In genomic region chr16:20677974-20678675, GRCm38 (mm10) we compare ENCODE assay signal across 8 mouse cellular contexts. TPM values are rescaled to one million over a fixed set of nuclear protein-coding genes. Genes with fewer than 3 reads are reported as not detected.
DNase-seq lines count a peak whose midpoint lies in the region; ATAC-seq and TF ChIP-seq lines count a peak whose summit lies in the region.
"Had no signal": no experiment of that assay in that cellular context is flagged by ENCODE, and none has a peak within 500 bp of the region (broad histone marks: within the 10 kb centered on the region; RNA-seq: fewer than 3 reads in every experiment).

No protein-coding gene starts in this region.

- no peak for TF ChIP-seq POLR2A in liver, adult 2 months (IDR thresholded peaks at IDR 0.05; ENCODE audit: extremely low read depth, insufficient read depth, low read length)

- peaks cover 93% of the 10 kb centered on the region for H3K36me3 ChIP-seq in erythroblast, embryonic 14.5 days (ENCODE audit: control insufficient read depth)
- H3K36me3 ChIP-seq in liver, adult 2 months (ENCODE audit: control insufficient read depth, insufficient read depth, low read length): peaks cover 70% of the 10 kb centered on the region
- peaks cover 78% of the 10 kb centered on the region for H3K36me3 ChIP-seq in intestine, postnatal 0 days (ENCODE audit: control insufficient read depth, insufficient read depth)

- H3K9ac ChIP-seq in liver, adult 2 months (ENCODE audit: low read depth, low read length): no peak overlapping the region
- no peak overlapping the region for H3K9ac ChIP-seq in intestine, postnatal 0 days (ENCODE audit: low read depth, low read length)
- H3K9ac ChIP-seq: neural tube, embryonic 13.5 days had no signal

- H3K4me1 ChIP-seq in erythroblast, embryonic 14.5 days (ENCODE audit: control insufficient read depth): peaks cover 63% of the 10 kb centered on the region
- peaks cover 16% of the 10 kb centered on the region for H3K4me1 ChIP-seq in liver, adult 2 months (ENCODE audit: control insufficient read depth, insufficient read depth, low read length)
- no peaks in the 10 kb centered on the region; the same call in 1 of the 2 replicates for H3K4me1 ChIP-seq in intestine, postnatal 0 days (replicated peaks; ENCODE audit: control insufficient read depth, insufficient read depth, low read length)

- H3K79me2 ChIP-seq in liver, adult 2 months (ENCODE audit: control insufficient read depth, insufficient read depth, low read length): peaks cover 20% of the 10 kb centered on the region

- intact Hi-C loops in heart, postnatal 14 days (cut with DNase I): no loop called here

- peak; percentile 55 for DNase-seq in MEL-GATA-1-ER (ENCODE audit: extremely low read depth, low read depth)
- DNase-seq in adrenal gland, adult 8-10 months: peak; percentile 92
- DNase-seq in heart, postnatal 14 days: peak; percentile 86 to 90
- DNase-seq in liver, adult 2 months (ENCODE audit: extremely low read depth, low read depth, low spot score): peak; percentile 70
- DNase-seq in right cerebral cortex, postnatal 10 days (ENCODE audit: low spot score in 2 of 2): peak; percentile 70 to 74

- ATAC-seq in intestine, postnatal 0 days: no peak

- H3K4me3 ChIP-seq in erythroblast, embryonic 14.5 days (replicated peaks): peak overlapping the region; percentile 3
- H3K4me3 ChIP-seq in liver, adult 2 months (ENCODE audit: insufficient read depth, low read depth, low read length): no peak overlapping the region
- H3K4me3 ChIP-seq in intestine, postnatal 0 days (ENCODE audit: low read depth, low read length): no peak overlapping the region
- H3K4me3 ChIP-seq: neural tube, embryonic 13.5 days had no signal

- no peak overlapping the region for H3K27ac ChIP-seq in liver, adult 2 months (replicated peaks; ENCODE audit: insufficient read depth, low read depth, low read length)
- no peak overlapping the region; the same call in 1 of the 2 replicates for H3K27ac ChIP-seq in intestine, postnatal 0 days (ENCODE audit: low read depth, low read length)
- H3K27ac ChIP-seq: neural tube, embryonic 13.5 days had no signal

- TF ChIP-seq CTCF in liver, adult 2 months (IDR thresholded peaks at IDR 0.05; ENCODE audit: low read depth, low read length): no peak
- TF ChIP-seq CTCF in intestine, postnatal 0 days (IDR thresholded peaks at IDR 0.05; ENCODE audit: low read depth): no peak

- no peaks in the 10 kb centered on the region for H3K27me3 ChIP-seq in erythroblast, embryonic 14.5 days (ENCODE audit: control insufficient read depth)
- H3K27me3 ChIP-seq in liver, adult 2 months (ENCODE audit: control insufficient read depth, insufficient read depth, low read length): no peaks in the 10 kb centered on the region
- H3K27me3 ChIP-seq in intestine, postnatal 0 days (replicated peaks; ENCODE audit: control insufficient read depth, insufficient read depth, low read length): no peaks in the 10 kb centered on the region
- H3K27me3 ChIP-seq: neural tube, embryonic 13.5 days had no signal

- no peak overlapping the region for H3K4me2 ChIP-seq in intestine, postnatal 0 days (replicated peaks; ENCODE audit: low read depth)
- H3K4me2 ChIP-seq: neural tube, embryonic 13.5 days had no signal

- WGBS in liver, adult 2 months: 44% methylated on average over 10 of the region's 10 CpGs
- WGBS in intestine, postnatal 0 days: 55% methylated on average over 10 of the region's 10 CpGs

- H3K9me3 ChIP-seq in erythroblast, embryonic 14.5 days (ENCODE audit: control insufficient read depth, low read length): no peaks in the 10 kb centered on the region
- H3K9me3 ChIP-seq in intestine, postnatal 0 days (ENCODE audit: control insufficient read depth): no peaks in the 10 kb centered on the region
- H3K9me3 ChIP-seq: neural tube, embryonic 13.5 days had no signal

RNA-seq across cellular contexts. Expression of gene Eif4g1, which starts 10.0 kb away (rescaled TPM):
- 100 to 1,000 TPM; 347 to 386 (median 375) TPM for total RNA-seq in adrenal gland, adult 8-10 months (2022)
- polyA plus RNA-seq in erythroblast, embryonic 14.5 days (2012): 37.6 and 54.8 TPM in 2 replicates
- total RNA-seq in heart, postnatal 14 days (2021): 100 to 1,000 TPM; 329 to 343 TPM
- total RNA-seq in liver, adult 2 months (2014; rRNA removed): 173 and 198 TPM in 2 replicates
- 400 and 438 TPM in 2 replicates for polyA plus RNA-seq in liver, adult 2 months (2012; rRNA removed)
- 97.8 and 106 TPM in 2 replicates for polyA plus RNA-seq in intestine, postnatal 0 days (2015; fragmentation: Nextera tagmentation; extraction: Ambion mirVana)

RNA-seq across cellular contexts. Expression of gene Fam131a, which starts 14.9 kb away (rescaled TPM):
- total RNA-seq in adrenal gland, adult 8-10 months (2022): 10 to 100 TPM; 15.1 to 24.4 (median 19.7) TPM
- 0.26 and 0.29 TPM in 2 replicates for polyA plus RNA-seq in erythroblast, embryonic 14.5 days (2012)
- total RNA-seq in heart, postnatal 14 days (2021): 10 to 100 TPM; 26.6 to 29.8 TPM
- total RNA-seq in liver, adult 2 months (2014; rRNA removed): 0.37 and 0.60 TPM in 2 replicates
- 0.56 and 0.99 TPM in 2 replicates for polyA plus RNA-seq in liver, adult 2 months (2012; rRNA removed)
- polyA plus RNA-seq in intestine, postnatal 0 days (2015; fragmentation: Nextera tagmentation; extraction: Ambion mirVana): 4.7 and 5.0 TPM in 2 replicates

RNA-seq across cellular contexts. Expression of gene Psmd2, which starts 26.7 kb away (rescaled TPM):
- 100 to 1,000 TPM; 261 to 301 (median 279) TPM for total RNA-seq in adrenal gland, adult 8-10 months (2022)
- polyA plus RNA-seq in erythroblast, embryonic 14.5 days (2012): 19.6 and 22.4 TPM in 2 replicates
- 100 to 1,000 TPM; 191 to 193 TPM for total RNA-seq in heart, postnatal 14 days (2021)
- 138 and 146 TPM in 2 replicates for total RNA-seq in liver, adult 2 months (2014; rRNA removed)
- 85.0 and 92.8 TPM in 2 replicates for polyA plus RNA-seq in liver, adult 2 months (2012; rRNA removed)
- polyA plus RNA-seq in intestine, postnatal 0 days (2015; fragmentation: Nextera tagmentation; extraction: Ambion mirVana): 136 and 137 TPM in 2 replicates

RNA-seq across cellular contexts. Expression of gene Polr2h, which starts 39.3 kb away (rescaled TPM):
- 10 to 100 TPM; 44.3 to 56.0 (median 51.0) TPM for total RNA-seq in adrenal gland, adult 8-10 months (2022)
- 0.25 TPM in 1 of 2 replicates, not detected in the other for polyA plus RNA-seq in erythroblast, embryonic 14.5 days (2012)
- 10 to 100 TPM; 10.2 TPM for total RNA-seq in heart, postnatal 14 days (2021)
- 18.1 and 19.2 TPM in 2 replicates for total RNA-seq in liver, adult 2 months (2014; rRNA removed)
- 9.1 and 9.5 TPM in 2 replicates for polyA plus RNA-seq in liver, adult 2 months (2012; rRNA removed)
- 52.9 and 54.2 TPM in 2 replicates for polyA plus RNA-seq in intestine, postnatal 0 days (2015; fragmentation: Nextera tagmentation; extraction: Ambion mirVana)

RNA-seq across cellular contexts. Expression of gene Clcn2, which starts 39.4 kb away (rescaled TPM):
- total RNA-seq in adrenal gland, adult 8-10 months (2022): 10 to 100 TPM; 44.5 to 52.2 (median 47.6) TPM
- polyA plus RNA-seq in erythroblast, embryonic 14.5 days (2012): 1.8 and 3.3 TPM in 2 replicates
- total RNA-seq in heart, postnatal 14 days (2021): 1 to 10 TPM; 2.2 to 2.4 TPM
- 29.6 and 30.6 TPM in 2 replicates for total RNA-seq in liver, adult 2 months (2014; rRNA removed)
- 58.6 and 64.0 TPM in 2 replicates for polyA plus RNA-seq in liver, adult 2 months (2012; rRNA removed)
- 5.4 and 6.1 TPM in 2 replicates for polyA plus RNA-seq in intestine, postnatal 0 days (2015; fragmentation: Nextera tagmentation; extraction: Ambion mirVana)

Comparison
In these comparisons a context has a peak if more than half of its experiments do, and no peak if none do; other contexts are left out.
1. RNA of gene Fam131a, which starts 14.9 kb away (total RNA-seq): 26.6 to 29.8 TPM in heart, postnatal 14 days and 15.1 to 24.4 TPM in adrenal gland, adult 8-10 months; 0.37 to 0.60 TPM in liver, adult 2 months; every median in the first group is over 10 times any median in the second.
2. Peak in every context shown above with its lines, with median percentiles within 50 percentile points of each other: DNase-seq.